Comparison of ENCODE assay signal across 26 mouse cellular contexts in the genomic region with DNA sequence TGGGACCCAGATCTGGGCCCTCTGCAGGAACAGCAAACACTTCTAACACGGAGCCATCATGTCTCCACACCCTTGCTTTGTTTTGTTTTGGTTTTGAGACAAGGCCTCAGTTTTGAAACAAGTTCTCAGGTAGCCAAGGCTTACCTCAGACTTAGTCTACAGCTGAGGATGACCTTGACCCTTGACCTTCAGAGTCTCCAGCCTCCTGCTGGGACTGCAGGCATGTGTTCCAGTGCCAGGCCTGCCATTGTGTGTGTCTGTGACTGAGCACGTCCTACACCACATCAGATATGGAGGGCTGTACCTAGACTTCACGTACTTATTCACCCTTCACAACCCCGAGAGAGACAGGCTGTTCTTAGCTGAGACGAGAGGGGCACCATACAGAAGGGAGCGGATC. TPM values are rescaled to one million over a fixed set of nuclear protein-coding genes. Genes with fewer than 3 reads are reported as not detected.
DNase-seq lines count a peak whose midpoint lies in the region; ATAC-seq and TF ChIP-seq lines count a peak whose summit lies in the region.
"Had no signal": no experiment of that assay in that cellular context is flagged by ENCODE, and none has a peak within 500 bp of the region (broad histone marks: within the 10 kb centered on the region; RNA-seq: fewer than 3 reads in every experiment).

No protein-coding gene starts in this region.

- H3K36me3 ChIP-seq in kidney, adult 2 months (ENCODE audit: control insufficient read depth, insufficient read depth, low read length): no peaks in the 10 kb centered on the region
- H3K36me3 ChIP-seq in kidney, embryonic 14.5 days (ENCODE audit: control insufficient read depth, insufficient read depth, low read length): no peaks in the 10 kb centered on the region
- no peaks in the 10 kb centered on the region for H3K36me3 ChIP-seq in midbrain, embryonic 10.5 days
- H3K36me3 ChIP-seq in midbrain, embryonic 11.5 days (ENCODE audit: control insufficient read depth, insufficient read depth, low read length): no peaks in the 10 kb centered on the region
- no peaks in the 10 kb centered on the region for H3K36me3 ChIP-seq in embryonic facial prominence, embryonic 10.5 days (replicated peaks)
- H3K36me3 ChIP-seq: embryonic facial prominence, embryonic 12.5 days; forebrain, embryonic 12.5 days; neural tube, embryonic 15.5 days had no signal

- ATAC-seq in kidney, embryonic 14.5 days (ENCODE audit: low FRiP score, low TSS enrichment): no peak
- ATAC-seq in midbrain, embryonic 11.5 days (ENCODE audit: low FRiP score): no peak
- ATAC-seq: hindbrain, postnatal 0 days; intestine, embryonic 16.5 days; lung, postnatal 0 days had no signal

- no peak overlapping the region for H3K9ac ChIP-seq in kidney, embryonic 14.5 days (ENCODE audit: low read depth, low read length)
- no peak overlapping the region for H3K9ac ChIP-seq in midbrain, embryonic 11.5 days (ENCODE audit: low read length)
- H3K9ac ChIP-seq: embryonic facial prominence, embryonic 12.5 days; forebrain, embryonic 12.5 days; liver, embryonic 14.5 days; neural tube, embryonic 15.5 days had no signal

- H3K27me3 ChIP-seq in kidney, adult 2 months (replicated peaks; ENCODE audit: control insufficient read depth, insufficient read depth, low read length): no peaks in the 10 kb centered on the region
- no peaks in the 10 kb centered on the region for H3K27me3 ChIP-seq in kidney, embryonic 14.5 days (ENCODE audit: control insufficient read depth, insufficient read depth, low read length)
- H3K27me3 ChIP-seq in midbrain, embryonic 10.5 days (ENCODE audit: low read depth, poor library complexity, severe bottlenecking): no peaks in the 10 kb centered on the region
- H3K27me3 ChIP-seq in midbrain, embryonic 11.5 days (ENCODE audit: control insufficient read depth, insufficient read depth, low read length): no peaks in the 10 kb centered on the region
- no peaks in the 10 kb centered on the region for H3K27me3 ChIP-seq in embryonic facial prominence, embryonic 10.5 days (replicated peaks; ENCODE audit: low read depth, poor library complexity, severe bottlenecking)
- H3K27me3 ChIP-seq: embryonic facial prominence, embryonic 12.5 days; forebrain, embryonic 12.5 days; neural tube, embryonic 15.5 days had no signal

- no peak overlapping the region for H3K4me2 ChIP-seq in kidney, embryonic 14.5 days (replicated peaks; ENCODE audit: low read depth, low read length)
- H3K4me2 ChIP-seq in midbrain, embryonic 11.5 days: no peak overlapping the region
- H3K4me2 ChIP-seq: embryonic facial prominence, embryonic 12.5 days; forebrain, embryonic 12.5 days; neural tube, embryonic 15.5 days had no signal

- 0 out of 2 replicates have a peak overlapping the region, but pooled peaks have one; percentile 69 for H3K27ac ChIP-seq in kidney, adult 2 months (ENCODE audit: insufficient read depth, low read depth, low read length)
- no peak overlapping the region for H3K27ac ChIP-seq in kidney, embryonic 14.5 days (ENCODE audit: low read depth, low read length)
- H3K27ac ChIP-seq in midbrain, embryonic 10.5 days (replicated peaks): peak overlapping the region; percentile 19
- H3K27ac ChIP-seq in midbrain, embryonic 11.5 days (ENCODE audit: low read depth, low read length): no peak overlapping the region
- peak overlapping the region; percentile 32; the same call in 1 of the 2 replicates for H3K27ac ChIP-seq in embryonic facial prominence, embryonic 10.5 days (replicated peaks)
- H3K27ac ChIP-seq: embryonic facial prominence, embryonic 12.5 days; forebrain, embryonic 12.5 days; hindbrain, postnatal 0 days; liver, embryonic 14.5 days; macrophage; neural tube, embryonic 15.5 days had no signal

- no peaks in the 10 kb centered on the region for H3K9me3 ChIP-seq in kidney, embryonic 14.5 days (ENCODE audit: control insufficient read depth, low read length)
- no peaks in the 10 kb centered on the region for H3K9me3 ChIP-seq in midbrain, embryonic 10.5 days (replicated peaks)
- no peaks in the 10 kb centered on the region for H3K9me3 ChIP-seq in midbrain, embryonic 11.5 days (ENCODE audit: control insufficient read depth, low read length)
- H3K9me3 ChIP-seq in embryonic facial prominence, embryonic 10.5 days: no peaks in the 10 kb centered on the region
- H3K9me3 ChIP-seq: embryonic facial prominence, embryonic 12.5 days; forebrain, embryonic 12.5 days; neural tube, embryonic 15.5 days had no signal

- TF ChIP-seq CTCF in kidney, adult 2 months (conservative IDR thresholded peaks at IDR 0.05; ENCODE audit: insufficient read depth, insufficient read length, low read depth, low read length): no peak

- no peak overlapping the region for H3K4me3 ChIP-seq in kidney, adult 2 months (ENCODE audit: insufficient read depth, low read depth, low read length)
- H3K4me3 ChIP-seq in kidney, embryonic 14.5 days (ENCODE audit: low read length): no peak overlapping the region
- H3K4me3 ChIP-seq in midbrain, embryonic 10.5 days: no peak overlapping the region
- no peak overlapping the region for H3K4me3 ChIP-seq in midbrain, embryonic 11.5 days (ENCODE audit: low read depth, low read length)
- no peak overlapping the region for H3K4me3 ChIP-seq in embryonic facial prominence, embryonic 10.5 days
- H3K4me3 ChIP-seq: embryonic facial prominence, embryonic 12.5 days; forebrain, embryonic 12.5 days; neural tube, embryonic 15.5 days had no signal

- peaks cover 3% of the 10 kb centered on the region; the same call in 1 of the 2 replicates for H3K4me1 ChIP-seq in kidney, adult 2 months (ENCODE audit: control insufficient read depth, insufficient read depth, low read length)
- H3K4me1 ChIP-seq in kidney, embryonic 14.5 days (ENCODE audit: control insufficient read depth, insufficient read depth, low read length): no peaks in the 10 kb centered on the region
- peaks cover 49% of the 10 kb centered on the region for H3K4me1 ChIP-seq in midbrain, embryonic 10.5 days
- peaks cover 2% of the 10 kb centered on the region; the same call in 1 of the 2 replicates for H3K4me1 ChIP-seq in midbrain, embryonic 11.5 days (ENCODE audit: control insufficient read depth, insufficient read depth, low read length)
- H3K4me1 ChIP-seq in embryonic facial prominence, embryonic 10.5 days: peaks cover 36% of the 10 kb centered on the region

- 88% methylated on average over 6 of the region's 6 CpGs for WGBS in kidney, adult 2 months
- 82% methylated on average over 6 of the region's 6 CpGs for WGBS in kidney, embryonic 14.5 days
- WGBS in midbrain, embryonic 10.5 days: 87% methylated on average over 6 of the region's 6 CpGs
- WGBS in midbrain, embryonic 11.5 days: 81% methylated on average over 6 of the region's 6 CpGs
- WGBS in embryonic facial prominence, embryonic 10.5 days: 83% methylated on average over 6 of the region's 6 CpGs

- no peak for DNase-seq in kidney, adult 2 months
- no peak for DNase-seq in midbrain, embryonic 10.5 days (ENCODE audit: low spot score)
- DNase-seq in midbrain, embryonic 11.5 days (ENCODE audit: low spot score, missing footprints): no peak
- DNase-seq in embryonic facial prominence, embryonic 10.5 days (ENCODE audit: low spot score): no peak
- DNase-seq in cerebellum, adult 11 months: no peak
- DNase-seq in thymus, postnatal 25 days: no peak
- DNase-seq: adrenal gland, postnatal 36 days; cerebellum, postnatal 10 days; kidney, postnatal 4 days; layer of hippocampus, adult 9-11 months; thymus, adult 2 months had no signal

- no peak for TF ChIP-seq POLR2A in kidney, adult 2 months (IDR thresholded peaks at IDR 0.05; ENCODE audit: low read depth, low read length)

RNA-seq across cellular contexts. Expression of gene Lao1, which starts 46.2 kb away (rescaled TPM):
- polyA plus RNA-seq in kidney, adult 2 months (2012; rRNA removed): not detected in 2 replicates
- not detected in 2 replicates for polyA plus RNA-seq in kidney, embryonic 14.5 days (2014; fragmentation: Nextera tagmentation; extraction: Ambion mirVana)
- not detected in 2 replicates for polyA plus RNA-seq in midbrain, embryonic 10.5 days (2016; fragmentation: Nextera tagmentation; extraction: Ambion mirVana)
- polyA plus RNA-seq in midbrain, embryonic 11.5 days (2014; fragmentation: Nextera tagmentation; extraction: Ambion mirVana): not detected in 2 replicates
- polyA plus RNA-seq in embryonic facial prominence, embryonic 10.5 days (2016; fragmentation: Nextera tagmentation; extraction: Ambion mirVana): not detected in 2 replicates
- polyA plus RNA-seq: embryonic facial prominence, embryonic 12.5 days; forebrain, embryonic 12.5 days; heart, embryonic 16.5 days; intestine, embryonic 16.5 days; kidney, embryonic 16.5 days; limb, embryonic 11.5 days; liver, embryonic 14.5 days; lung, postnatal 0 days; macrophage; midbrain, postnatal 0 days; neural tube, embryonic 15.5 days; small intestine, adult 2 months; stomach, embryonic 16.5 days had no signal

Comparison
In these comparisons a context has a peak if more than half of its experiments do, and no peak if none do; other contexts are left out.
1. H3K27ac ChIP-seq: peak in kidney, adult 2 months (single experiment), midbrain, embryonic 10.5 days (single experiment) and embryonic facial prominence, embryonic 10.5 days (single experiment); none in kidney, embryonic 14.5 days (single experiment) and midbrain, embryonic 11.5 days (single experiment).